Mouse (Mus musculus) liver, adult 2 months (tissue): ENCODE measurements at regions not wholly inside any gene's neighbourhood (a gene's known extent, or its start where the extent isn't known, plus 50 kb on each side); places are given as distances from the start of the nearest gene placed in this dataset.

Experiments
- DNase-seq: peaks from one replicate; pipeline ENCODE4 v3.0.0-alpha.2; 2011; ENCODE audit warnings: low read depth, low spot score; ENCODE audit errors: extremely low read depth
- H3K27ac ChIP-seq: fragments of 200-500 bp; replicated peaks from 2 replicates; pipeline ENCODE4 v1.5.1; 2012; ENCODE audit warnings: low read depth, mild to moderate bottlenecking, control low read depth, inconsistent platforms, low read length; ENCODE audit not compliant: insufficient read depth
- H3K27me3 ChIP-seq: fragments of 200-500 bp; 2 replicates; pipeline ENCODE4 v1.6.1; 2012; ENCODE audit warnings: mild to moderate bottlenecking, moderate library complexity, low read length, inconsistent platforms; ENCODE audit not compliant: control insufficient read depth, insufficient read depth
- H3K36me3 ChIP-seq: fragments of 200-500 bp; 2 replicates; pipeline ENCODE4 v1.6.1; 2012; ENCODE audit warnings: low read length, inconsistent platforms; ENCODE audit not compliant: control insufficient read depth, insufficient read depth
- H3K4me1 ChIP-seq: fragments of 200-500 bp; 2 replicates; pipeline ENCODE4 v1.6.1; 2011; ENCODE audit warnings: low read length; ENCODE audit not compliant: control insufficient read depth, insufficient read depth
- H3K4me3 ChIP-seq: fragments of 200-500 bp; 2 replicates; pipeline ENCODE4 v1.5.1; 2011; ENCODE audit warnings: low read depth, mild to moderate bottlenecking, control low read depth, low read length, moderate library complexity; ENCODE audit not compliant: insufficient read depth
- H3K79me2 ChIP-seq: fragments of 200-500 bp; 2 replicates; pipeline ENCODE4 v1.6.1; 2012; ENCODE audit warnings: inconsistent platforms, mild to moderate bottlenecking, low read length, moderate library complexity; ENCODE audit not compliant: control insufficient read depth, insufficient read depth
- H3K9ac ChIP-seq: fragments of 200-500 bp; 2 replicates; pipeline ENCODE4 v1.6.1; 2012; ENCODE audit warnings: low read depth, mild to moderate bottlenecking, control low read depth, inconsistent platforms, low read length
- CTCF ChIP-seq: fragments of 200-500 bp; IDR thresholded peaks from 2 replicates; pipeline ENCODE4 v1.5.1; 2011; ENCODE audit warnings: low read depth, low read length, control low read depth
- POLR2A ChIP-seq: fragments of 200-500 bp; IDR thresholded peaks from 2 replicates; pipeline ENCODE4 v1.6.1; 2011; ENCODE audit warnings: low read length, control low read depth; ENCODE audit not compliant: insufficient read depth; ENCODE audit errors: extremely low read depth
- WGBS: fragments of 180-500 bp; shearing (Covaris S2); methylation state at CpG from one replicate; pipeline ENCODE4 v1.1.7; 2018; 5-methylcytosine and 5-hydroxymethylcytosine counted together

- Histone ChIP-seq H3K36me3 (no peaks in the 10 kb centered on the region), H3K79me2 (no peaks in the 10 kb centered on the region), H3K27me3 (no peaks in the 10 kb centered on the region), H3K4me1 (no peaks in the 10 kb centered on the region), H3K27ac (no peak overlapping the region), H3K4me3 (no peak overlapping the region), H3K9ac (no peak overlapping the region)
- 75% methylated on average over 2 of the region's 2 CpGs for WGBS
- DNase-seq, result no peak
- TF ChIP-seq CTCF, result no peak
- TF ChIP-seq POLR2A, result no peak
Observed at GRCm38 (mm10) chr16:63016658-63017057, 162.6 kb downstream of the Pros1 start.

GRCm38 (mm10) chr16:63030399-63030798, 176.3 kb downstream of the Pros1 start:
- Histone ChIP-seq H3K27me3 (no peaks in the 10 kb centered on the region), H3K9ac (no peak overlapping the region), H3K27ac (no peak overlapping the region), H3K36me3 (no peaks in the 10 kb centered on the region), H3K4me1 (no peaks in the 10 kb centered on the region), H3K4me3 (no peak overlapping the region), H3K79me2 (no peaks in the 10 kb centered on the region)
- no peak for DNase-seq
- 82% methylated on average over 4 of the region's 4 CpGs for WGBS
- TF ChIP-seq CTCF, result no peak
- no peak for TF ChIP-seq POLR2A

- Histone ChIP-seq H3K27me3 (no peaks in the 10 kb centered on the region), H3K79me2 (no peaks in the 10 kb centered on the region), H3K4me1 (no peaks in the 10 kb centered on the region), H3K4me3 (no peak overlapping the region), H3K27ac (no peak overlapping the region), H3K9ac (no peak overlapping the region), H3K36me3 (no peaks in the 10 kb centered on the region)
- TF ChIP-seq POLR2A (no peak), CTCF (no peak)
- WGBS, result 79% methylated on average over 5 of the region's 5 CpGs
- no peak for DNase-seq
Observed at GRCm38 (mm10) chr16:63031035-63031434, 176.9 kb downstream of the Pros1 start.

GRCm38 (mm10) chr16:63031802-63032201, 177.7 kb downstream of the Pros1 start:
- Histone ChIP-seq H3K4me1 (no peaks in the 10 kb centered on the region), H3K27me3 (no peaks in the 10 kb centered on the region), H3K27ac (no peak overlapping the region), H3K4me3 (no peak overlapping the region), H3K79me2 (no peaks in the 10 kb centered on the region), H3K36me3 (no peaks in the 10 kb centered on the region), H3K9ac (no peak overlapping the region)
- no peak for DNase-seq
- WGBS, result 60% methylated on average over 6 of the region's 6 CpGs
- no peak for TF ChIP-seq POLR2A
- no peak for TF ChIP-seq CTCF

- no peak overlapping the region for H3K9ac ChIP-seq
- TF ChIP-seq POLR2A (no peak), CTCF (no peak)
- DNase-seq, result no peak
- H3K4me3 ChIP-seq, result no peak overlapping the region
- WGBS, result 45% methylated on average over 1 of the region's 1 CpGs
- no peaks in the 10 kb centered on the region for H3K27me3 ChIP-seq
- no peak overlapping the region for H3K27ac ChIP-seq
- no peaks in the 10 kb centered on the region for H3K36me3 ChIP-seq
- H3K79me2 ChIP-seq, result no peaks in the 10 kb centered on the region
- no peaks in the 10 kb centered on the region for H3K4me1 ChIP-seq
Observed at GRCm38 (mm10) chr16:63049100-63049499, 195.0 kb downstream of the Pros1 start.

- H3K27me3 ChIP-seq, result no peaks in the 10 kb centered on the region
- DNase-seq, result no peak
- no peak for TF ChIP-seq POLR2A
- H3K36me3 ChIP-seq, result no peaks in the 10 kb centered on the region
- H3K4me1 ChIP-seq, result no peaks in the 10 kb centered on the region
- no peak overlapping the region for H3K27ac ChIP-seq
- H3K4me3 ChIP-seq, result no peak overlapping the region
- H3K9ac ChIP-seq, result no peak overlapping the region
- no peaks in the 10 kb centered on the region for H3K79me2 ChIP-seq
Observed at GRCm38 (mm10) chr16:63062883-63063282, 208.8 kb downstream of the Pros1 start.
